Mouse (Mus musculus): Measurements from ENCODE around the gene Numb.

GRCm38 (mm10) chr12:83858052-83858451 is 63.7 kb downstream of the Numb start:
- TF ChIP-seq EP300 (IDR thresholded peaks at IDR 0.05; ENCODE audit: low read depth in 1 of 2, low read length in 2 of 2), result no peak
- TF ChIP-seq GATA1 (IDR thresholded peaks at IDR 0.05; ENCODE audit: low read depth, low read length), result no peak
- no peak for TF ChIP-seq CTCF (IDR thresholded peaks at IDR 0.05 in 2 of 3, conservative IDR thresholded peaks at IDR 0.05 in 1 of 3; ENCODE audit: control insufficient read depth in 1 of 3, insufficient read depth in 1 of 3, low read depth in 2 of 3, low read length in 3 of 3, poor library complexity in 1 of 3, severe bottlenecking in 1 of 3)
- TF ChIP-seq TAL1 (IDR thresholded peaks at IDR 0.05; ENCODE audit: low read length), result no peak
- TF ChIP-seq CHD1 (IDR thresholded peaks at IDR 0.05; ENCODE audit: low read depth, low read length), result no peak
- TF ChIP-seq POLR2A (IDR thresholded peaks at IDR 0.05; ENCODE audit: control insufficient read depth in 1 of 2, insufficient read depth in 1 of 2, low read depth in 1 of 2, low read length in 2 of 2, poor library complexity in 1 of 2), result no peak

Measured in MEL (cell line).